8 mouse cellular contexts compared by ENCODE assay signal in genomic region chr9:119321392-119322229, GRCm38 (mm10). TPM values are rescaled to one million over a fixed set of nuclear protein-coding genes. Genes with fewer than 3 reads are reported as not detected.
A peak's percentile ranks its signal among the peaks of the same experiment; 100 is the strongest.
DNase-seq lines count a peak whose midpoint lies in the region; ATAC-seq and TF ChIP-seq lines count a peak whose summit lies in the region.

No protein-coding gene starts in this region.

- H3K9me3 ChIP-seq in lung, embryonic 14.5 days (ENCODE audit: low read depth, low read length), result no peaks in the 10 kb centered on the region
- no peaks in the 10 kb centered on the region for H3K9me3 ChIP-seq in liver, embryonic 12.5 days (replicated peaks)

- DNase-seq in lung, embryonic 14.5 days, result peak; percentile 24
- no peak for DNase-seq in lung, postnatal 4 days
- DNase-seq in brain, embryonic 14.5 days (ENCODE audit: low read depth), result peak; percentile 33
- DNase-seq in right cerebral cortex, postnatal 14 days, result peak; percentile 37
- DNase-seq in natural killer cell, adult 2 months (ENCODE audit: low spot score in 2 of 2), result no peak
- DNase-seq in spleen, adult 12 weeks (ENCODE audit: low spot score), result no peak

- H3K4me3 ChIP-seq in lung, embryonic 14.5 days (ENCODE audit: low read depth, low read length), result peak overlapping the region; percentile 91
- peak overlapping the region; percentile 95 for H3K4me3 ChIP-seq in liver, embryonic 12.5 days

- no peak for TF ChIP-seq CTCF in lung, embryonic 14.5 days (IDR thresholded peaks at IDR 0.05; ENCODE audit: low read depth)
- TF ChIP-seq CTCF in brain, embryonic 14.5 days (IDR thresholded peaks at IDR 0.05; ENCODE audit: borderline replicate concordance, extremely low read depth, insufficient read depth, insufficient read length), result no peak

- H3K27ac ChIP-seq in lung, embryonic 14.5 days (ENCODE audit: low read depth), result peak overlapping the region; percentile 91
- H3K27ac ChIP-seq in liver, embryonic 12.5 days, result peak overlapping the region; percentile 97

- peak overlapping the region; percentile 83 for H3K9ac ChIP-seq in lung, embryonic 14.5 days
- peak overlapping the region; percentile 96 for H3K9ac ChIP-seq in liver, embryonic 12.5 days

- ATAC-seq in lung, embryonic 14.5 days (ENCODE audit: insufficient read depth), result peak; percentile 47
- 0 out of 2 replicates have a peak, but pooled peaks have one; percentile 0 for ATAC-seq in granulocyte monocyte progenitor cell, adult 5-6 weeks (replicated peaks; ENCODE audit: poor library complexity, severe bottlenecking)
- peak; percentile 11 for ATAC-seq in liver, embryonic 12.5 days

- WGBS in lung, embryonic 14.5 days, result under 1% methylated on average over 57 of the region's 59 CpGs
- WGBS in liver, embryonic 12.5 days (ENCODE audit: insufficient replicate concordance), result under 1% methylated on average over 59 of the region's 59 CpGs

- H3K4me1 ChIP-seq in lung, embryonic 14.5 days (ENCODE audit: insufficient read depth), result no peaks in the 10 kb centered on the region
- peaks cover 34% of the 10 kb centered on the region for H3K4me1 ChIP-seq in liver, embryonic 12.5 days

- no peaks in the 10 kb centered on the region for H3K27me3 ChIP-seq in lung, embryonic 14.5 days (ENCODE audit: insufficient read depth, low read length)
- H3K27me3 ChIP-seq in liver, embryonic 12.5 days (replicated peaks), result no peaks in the 10 kb centered on the region

- H3K36me3 ChIP-seq in lung, embryonic 14.5 days (ENCODE audit: insufficient read depth), result no peaks in the 10 kb centered on the region
- H3K36me3 ChIP-seq in liver, embryonic 12.5 days, result peaks cover 4% of the 10 kb centered on the region; the same call in 1 of the 2 replicates

- H3K4me2 ChIP-seq in lung, embryonic 14.5 days, result peak overlapping the region; percentile 96
- peak overlapping the region; percentile 99 for H3K4me2 ChIP-seq in liver, embryonic 12.5 days

- no peak for TF ChIP-seq POLR2A in brain, embryonic 14.5 days (IDR thresholded peaks at IDR 0.05; ENCODE audit: borderline replicate concordance, extremely low read depth, insufficient read depth, insufficient read length, poor library complexity, severe bottlenecking)

RNA-seq across cellular contexts. Expression of gene Oxsr1, which starts 0.6 kb away (rescaled TPM):
- 13.3 and 14.4 TPM in 2 replicates for polyA plus RNA-seq in lung, embryonic 14.5 days (2014; fragmentation: Nextera tagmentation; extraction: Ambion mirVana)
- polyA plus RNA-seq in brain, embryonic 14.5 days (2012; rRNA removed), result 53.8 and 55.0 TPM in 2 replicates
- 27.5 and 28.0 TPM in 2 replicates for total RNA-seq in granulocyte monocyte progenitor cell, adult 5-6 weeks (2014; fragmentation: Nextera tagmentation)
- total RNA-seq in granulocyte monocyte progenitor cell, adult 5-6 weeks (2017), result 28.7 and 30.5 TPM in 2 replicates
- 11.1 and 12.2 TPM in 2 replicates for polyA plus RNA-seq in liver, embryonic 12.5 days (2016; fragmentation: Nextera tagmentation; extraction: Ambion mirVana)

RNA-seq across cellular contexts. Expression of gene Acaa1a, which starts 17.9 kb away (rescaled TPM):
- polyA plus RNA-seq in lung, embryonic 14.5 days (2014; fragmentation: Nextera tagmentation; extraction: Ambion mirVana), result 80.4 and 87.1 TPM in 2 replicates
- 132 and 164 TPM in 2 replicates for polyA plus RNA-seq in brain, embryonic 14.5 days (2012; rRNA removed)
- total RNA-seq in granulocyte monocyte progenitor cell, adult 5-6 weeks (2014; fragmentation: Nextera tagmentation), result 26.4 and 40.6 TPM in 2 replicates
- 21.2 and 26.2 TPM in 2 replicates for total RNA-seq in granulocyte monocyte progenitor cell, adult 5-6 weeks (2017)
- 38.0 and 43.1 TPM in 2 replicates for polyA plus RNA-seq in liver, embryonic 12.5 days (2016; fragmentation: Nextera tagmentation; extraction: Ambion mirVana)

RNA-seq across cellular contexts. Expression of gene Myd88, which starts 19.6 kb away (rescaled TPM):
- polyA plus RNA-seq in lung, embryonic 14.5 days (2014; fragmentation: Nextera tagmentation; extraction: Ambion mirVana), result 21.8 and 24.5 TPM in 2 replicates
- 3.1 and 4.4 TPM in 2 replicates for polyA plus RNA-seq in brain, embryonic 14.5 days (2012; rRNA removed)
- total RNA-seq in granulocyte monocyte progenitor cell, adult 5-6 weeks (2014; fragmentation: Nextera tagmentation), result 31.1 and 47.6 TPM in 2 replicates
- 16.4 and 24.2 TPM in 2 replicates for total RNA-seq in granulocyte monocyte progenitor cell, adult 5-6 weeks (2017)
- polyA plus RNA-seq in liver, embryonic 12.5 days (2016; fragmentation: Nextera tagmentation; extraction: Ambion mirVana), result 21.3 and 22.2 TPM in 2 replicates

RNA-seq across cellular contexts. Expression of gene Xylb, which starts 35.6 kb away (rescaled TPM):
- polyA plus RNA-seq in lung, embryonic 14.5 days (2014; fragmentation: Nextera tagmentation; extraction: Ambion mirVana), result 5.7 and 7.9 TPM in 2 replicates
- polyA plus RNA-seq in brain, embryonic 14.5 days (2012; rRNA removed), result 5.2 and 6.3 TPM in 2 replicates
- 4.4 and 7.4 TPM in 2 replicates for total RNA-seq in granulocyte monocyte progenitor cell, adult 5-6 weeks (2014; fragmentation: Nextera tagmentation)
- 2.8 and 4.1 TPM in 2 replicates for total RNA-seq in granulocyte monocyte progenitor cell, adult 5-6 weeks (2017)
- 4.6 and 5.0 TPM in 2 replicates for polyA plus RNA-seq in liver, embryonic 12.5 days (2016; fragmentation: Nextera tagmentation; extraction: Ambion mirVana)

RNA-seq across cellular contexts. Expression of gene Slc22a14, which starts 43.7 kb away (rescaled TPM):
- 0.35 TPM in 1 of 2 replicates, not detected in the other for polyA plus RNA-seq in lung, embryonic 14.5 days (2014; fragmentation: Nextera tagmentation; extraction: Ambion mirVana)
- polyA plus RNA-seq in brain, embryonic 14.5 days (2012; rRNA removed), result 0.04 and 0.05 TPM in 2 replicates
- total RNA-seq in granulocyte monocyte progenitor cell, adult 5-6 weeks (2014; fragmentation: Nextera tagmentation), result not detected in 2 replicates
- not detected in 2 replicates for total RNA-seq in granulocyte monocyte progenitor cell, adult 5-6 weeks (2017)
- polyA plus RNA-seq in liver, embryonic 12.5 days (2016; fragmentation: Nextera tagmentation; extraction: Ambion mirVana), result not detected in 2 replicates

Comparison
In these comparisons a context has a peak if more than half of its experiments do, and no peak if none do; other contexts are left out.
1. DNase-seq: peak in lung, embryonic 14.5 days (single experiment), brain, embryonic 14.5 days (single experiment) and right cerebral cortex, postnatal 14 days (single experiment); none in lung, postnatal 4 days (0 of 2), natural killer cell, adult 2 months (0 of 2) and spleen, adult 12 weeks (single experiment).
2. Peak in every context shown above with its lines, with median percentiles within 50 percentile points of each other: ATAC-seq.